Comparison of ENCODE assay signal across 11 mouse cellular contexts in genomic region chr8:125388404-125389180, GRCm38 (mm10).
DNase-seq lines count a peak whose midpoint lies in the region; ATAC-seq and TF ChIP-seq lines count a peak whose summit lies in the region.
"Had no signal": no experiment of that assay in that cellular context is flagged by ENCODE, and none has a peak within 500 bp of the region (broad histone marks: within the 10 kb centered on the region; RNA-seq: fewer than 3 reads in every experiment).

No protein-coding gene starts in this region.

- H3K27ac ChIP-seq in heart, adult 2 months = peak overlapping the region; percentile 89
- no peak overlapping the region for H3K27ac ChIP-seq in kidney, embryonic 14.5 days (ENCODE audit: low read depth, low read length)
- H3K27ac ChIP-seq: liver, embryonic 15.5 days had no signal

- intact Hi-C loops in heart, adult 2 months (cut with DNase I) = loop anchor here (5.0 kb wide), 1 partner anchor 96 kb away; no protein-coding TSS in a partner anchor
- intact Hi-C loops in left cerebral cortex, postnatal 4 days (cut with DNase I) = no loop called here

- DNase-seq in heart, adult 2 months = peak in 1 of 2 experiments; percentile 28
- DNase-seq in heart, adult 8-10 months (ENCODE audit: low spot score) = no peak
- DNase-seq in lung, postnatal 36 days = peak; percentile 25
- no peak for DNase-seq in lung, postnatal 14 days
- no peak for DNase-seq in right cerebral cortex, adult 18-20 months
- DNase-seq in left cerebral cortex, postnatal 4 days = no peak
- DNase-seq: gastrocnemius, postnatal 14 days; thymus, postnatal 25 days had no signal

- H3K79me2 ChIP-seq in heart, adult 2 months (replicated peaks; ENCODE audit: control insufficient read depth, insufficient read depth, low read length) = no peaks in the 10 kb centered on the region

- no peak for TF ChIP-seq POLR2A in heart, adult 2 months (IDR thresholded peaks at IDR 0.05; ENCODE audit: insufficient read depth, low read depth, low read length)

- no peaks in the 10 kb centered on the region for H3K9me3 ChIP-seq in kidney, embryonic 14.5 days (ENCODE audit: control insufficient read depth, low read length)
- H3K9me3 ChIP-seq: liver, embryonic 15.5 days had no signal

- no peak for TF ChIP-seq CTCF in heart, adult 2 months (IDR thresholded peaks at IDR 0.05)

- H3K27me3 ChIP-seq in heart, adult 2 months (ENCODE audit: control insufficient read depth, insufficient read depth, low read length) = no peaks in the 10 kb centered on the region
- no peaks in the 10 kb centered on the region for H3K27me3 ChIP-seq in kidney, embryonic 14.5 days (ENCODE audit: control insufficient read depth, insufficient read depth, low read length)
- H3K27me3 ChIP-seq: liver, embryonic 15.5 days had no signal

- no peak overlapping the region for H3K9ac ChIP-seq in heart, adult 2 months (ENCODE audit: low read depth, low read length)
- no peak overlapping the region for H3K9ac ChIP-seq in kidney, embryonic 14.5 days (ENCODE audit: low read depth, low read length)
- H3K9ac ChIP-seq: liver, embryonic 15.5 days had no signal

- ATAC-seq in kidney, embryonic 14.5 days (ENCODE audit: low FRiP score, low TSS enrichment) = peak; percentile 35; the same call in 1 of the 2 replicates
- no peak for ATAC-seq in CD4-positive, CD25-positive, alpha-beta regulatory T cell, adult 4 months

- H3K4me1 ChIP-seq in heart, adult 2 months (ENCODE audit: control insufficient read depth, insufficient read depth, low read length) = peaks cover 18% of the 10 kb centered on the region
- H3K4me1 ChIP-seq in kidney, embryonic 14.5 days (ENCODE audit: control insufficient read depth, insufficient read depth, low read length) = peaks cover 16% of the 10 kb centered on the region

- WGBS in heart, adult 2 months = 42% methylated on average over 13 of the region's 13 CpGs
- 19% methylated on average over 13 of the region's 13 CpGs for WGBS in kidney, embryonic 14.5 days

- no peak overlapping the region for H3K4me2 ChIP-seq in kidney, embryonic 14.5 days (replicated peaks; ENCODE audit: low read depth, low read length)
- H3K4me2 ChIP-seq: liver, embryonic 15.5 days had no signal

- H3K4me3 ChIP-seq in heart, adult 2 months = no peak overlapping the region
- no peak overlapping the region for H3K4me3 ChIP-seq in kidney, embryonic 14.5 days (ENCODE audit: low read length)
- H3K4me3 ChIP-seq: liver, embryonic 15.5 days had no signal

- TF ChIP-seq EP300 in heart, adult 2 months (IDR thresholded peaks at IDR 0.05; ENCODE audit: insufficient read depth, low read depth, low read length) = 0 out of 2 replicates have a peak, but pooled peaks have one; percentile 49

- H3K36me3 ChIP-seq in heart, adult 2 months (ENCODE audit: control insufficient read depth, insufficient read depth, low read length) = no peaks in the 10 kb centered on the region
- H3K36me3 ChIP-seq in kidney, embryonic 14.5 days (ENCODE audit: control insufficient read depth, insufficient read depth, low read length) = no peaks in the 10 kb centered on the region
- H3K36me3 ChIP-seq: liver, embryonic 15.5 days had no signal
